Mouse (Mus musculus) cerebellum, adult 11 months (tissue): ENCODE data around the gene Cyb5rl.

ENCODE experiments used
- DNase-seq: peaks from one replicate; pipeline ENCODE4 v3.0.0; 2022

The Cyb5rl gene

DNA sequence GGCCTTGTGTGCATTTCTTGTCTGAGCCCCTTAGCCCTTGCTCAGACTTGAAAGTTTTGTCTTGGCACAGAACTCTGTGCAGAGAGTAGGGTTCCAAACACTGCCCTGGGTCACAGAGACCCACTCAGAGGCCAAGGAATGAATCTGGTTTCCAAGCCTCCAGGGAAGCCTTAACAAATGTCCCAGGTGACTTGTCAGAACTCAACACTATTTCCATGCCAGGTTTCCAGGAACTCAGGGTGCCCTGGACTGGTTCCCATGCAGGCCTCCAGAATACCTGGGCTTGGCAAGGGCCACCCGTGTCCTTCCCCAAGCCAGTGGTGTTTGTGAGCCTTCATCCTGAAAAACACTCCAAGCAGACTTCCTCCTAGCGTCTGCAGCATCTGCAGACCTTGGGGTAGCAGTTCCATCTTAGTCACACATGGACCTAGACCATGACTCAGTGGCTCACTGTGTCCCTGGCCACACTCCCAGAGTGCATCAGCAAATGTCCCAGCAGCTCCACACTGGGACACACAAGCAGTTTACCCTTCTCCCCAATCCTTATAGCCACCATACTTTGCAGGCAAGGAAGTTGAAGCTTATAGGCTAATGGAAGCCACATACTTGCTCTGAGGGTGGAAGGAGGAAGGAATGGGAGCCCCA, 51.1 kb downstream of the Cyb5rl start:
- DNase-seq, result no peak

DNA sequence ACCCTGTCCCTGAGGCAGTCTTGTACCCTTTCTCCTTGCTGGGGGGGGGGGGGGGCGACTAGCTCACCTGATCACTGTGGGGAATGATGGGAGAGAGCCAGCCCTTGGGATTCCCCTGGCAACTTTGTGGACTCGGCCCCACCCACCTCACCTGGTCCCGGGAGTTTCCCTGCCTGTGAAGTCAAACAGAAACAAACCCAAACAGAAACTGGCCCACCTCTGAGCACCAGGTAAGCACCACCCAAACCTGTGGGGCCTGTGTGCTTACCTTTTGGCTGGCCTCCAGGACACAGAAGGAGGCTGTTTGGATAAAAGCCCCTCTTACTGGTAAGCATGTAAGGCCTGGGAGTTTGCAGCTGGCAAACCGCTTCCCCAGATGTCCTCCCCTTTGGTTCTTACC, 52.3 kb downstream of the Cyb5rl start:
- no peak for DNase-seq

DNA sequence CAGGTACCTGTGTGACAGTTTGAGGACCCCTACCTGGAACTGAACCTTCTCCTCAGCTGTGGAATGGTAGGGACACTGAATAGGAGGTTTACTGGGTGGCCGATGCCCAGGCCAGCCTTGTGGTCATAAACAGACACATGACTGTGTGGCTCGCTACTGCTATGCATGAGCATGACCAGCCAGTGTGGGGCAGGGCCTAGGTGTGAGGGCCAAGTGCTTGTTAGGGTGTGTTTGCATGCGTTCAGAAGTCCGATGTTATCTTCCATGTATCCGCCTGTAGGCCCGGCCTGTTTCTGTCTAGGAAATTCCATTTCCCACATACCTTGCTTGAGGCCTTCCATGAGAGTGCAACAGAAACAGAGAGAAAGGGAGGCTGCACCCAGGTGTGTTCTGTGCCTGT, 53.9 kb downstream of the Cyb5rl start:
- no peak for DNase-seq

DNA sequence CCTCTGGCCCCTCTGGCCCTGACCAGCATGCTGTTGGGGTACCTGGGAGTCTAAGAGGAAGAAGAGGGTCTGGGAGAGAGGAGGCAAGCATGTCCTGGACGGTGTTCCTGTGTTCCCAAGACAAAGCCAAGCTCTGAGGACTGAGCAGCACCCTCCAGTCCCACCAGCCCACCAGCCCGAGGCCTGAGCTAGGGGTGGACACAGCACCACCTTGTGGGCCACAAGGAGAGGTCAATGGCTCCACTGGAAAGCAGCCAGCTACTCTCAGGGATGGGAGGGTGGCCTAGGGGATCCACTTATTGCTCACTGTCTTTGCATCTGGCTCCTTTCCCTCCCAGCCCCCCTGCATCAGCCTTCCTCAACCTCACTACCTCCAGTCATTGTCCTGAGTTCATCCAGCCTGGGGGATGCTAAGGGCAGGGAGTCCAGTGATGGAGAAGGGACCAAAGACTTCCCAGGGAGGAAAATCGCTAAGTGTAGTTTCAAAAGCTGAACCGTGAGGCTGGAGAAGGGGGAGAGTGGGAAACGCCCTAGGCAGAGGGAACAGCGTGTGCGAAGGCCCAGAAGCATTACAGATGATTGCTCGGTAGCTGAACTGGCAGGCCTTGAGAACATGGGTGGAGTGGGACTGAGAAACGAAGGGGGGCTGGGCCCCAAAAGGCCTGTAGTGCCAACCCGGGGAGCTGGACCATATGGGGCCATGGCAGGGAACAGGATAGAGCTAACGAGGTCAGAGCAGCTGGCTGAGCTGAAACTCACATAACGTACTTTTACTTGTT, 54.6 kb downstream of the Cyb5rl start:
- DNase-seq, result peak; percentile 8

DNA sequence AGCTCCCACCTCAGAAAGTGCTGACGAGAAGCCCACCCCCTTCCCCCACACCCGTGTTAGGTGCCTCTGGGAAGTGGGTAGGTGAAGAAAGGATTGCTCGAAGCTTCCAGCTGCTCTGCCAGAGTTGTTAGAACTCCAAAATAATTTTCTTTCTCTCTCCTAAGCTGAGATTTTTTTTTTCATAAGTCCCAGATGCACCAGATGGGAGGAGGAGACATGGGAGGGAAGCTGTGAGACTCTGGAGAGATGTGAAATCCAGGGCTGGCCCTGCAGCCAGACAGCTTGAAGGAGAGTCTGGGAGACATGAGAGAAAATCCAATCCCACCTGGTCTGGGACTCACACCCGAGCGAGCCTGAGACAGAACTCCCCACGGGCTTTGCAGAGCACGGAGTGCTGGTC, 57.6 kb downstream of the Cyb5rl start:
- DNase-seq, result no peak

DNA sequence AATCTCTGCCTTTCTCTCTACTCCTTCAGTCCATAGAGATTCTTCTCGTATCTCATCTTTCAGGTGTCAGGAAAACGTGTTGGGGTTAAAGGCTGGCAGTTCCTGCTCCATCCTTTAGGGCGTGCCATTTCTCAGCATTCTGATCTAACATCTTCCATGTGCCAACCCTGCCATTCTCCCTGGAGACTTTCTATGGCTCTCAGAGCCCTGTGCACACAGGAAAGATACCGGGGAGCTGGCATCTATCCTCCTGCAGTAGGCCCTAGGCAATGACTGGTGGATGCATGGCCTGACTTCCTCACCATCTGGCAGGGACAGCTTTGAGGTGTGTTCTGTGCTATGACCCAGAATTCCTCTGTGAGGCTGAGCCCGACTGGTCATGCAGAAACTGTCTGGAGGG, 58.3 kb downstream of the Cyb5rl start:
- DNase-seq, result peak; percentile 10

DNA sequence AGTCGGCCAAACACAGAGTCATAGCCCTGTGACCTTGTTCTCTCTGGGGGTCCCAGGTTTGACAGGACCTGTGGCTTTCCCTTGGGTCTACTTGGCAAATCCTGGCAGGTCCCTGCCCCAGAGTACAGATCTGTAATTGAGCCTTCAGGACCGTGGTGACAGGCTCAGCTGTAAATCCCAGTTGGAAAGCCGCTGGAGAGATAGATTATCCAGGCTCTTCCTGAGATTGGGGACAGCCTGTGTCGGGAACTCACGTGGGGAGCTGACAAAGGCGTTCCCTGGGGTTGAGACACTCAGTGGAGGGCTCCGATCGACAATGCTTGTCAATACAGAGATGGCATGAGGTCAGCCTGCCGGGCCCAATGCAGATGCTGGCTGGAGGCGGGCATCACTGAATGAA, 59.6 kb downstream of the Cyb5rl start:
- no peak for DNase-seq

DNA sequence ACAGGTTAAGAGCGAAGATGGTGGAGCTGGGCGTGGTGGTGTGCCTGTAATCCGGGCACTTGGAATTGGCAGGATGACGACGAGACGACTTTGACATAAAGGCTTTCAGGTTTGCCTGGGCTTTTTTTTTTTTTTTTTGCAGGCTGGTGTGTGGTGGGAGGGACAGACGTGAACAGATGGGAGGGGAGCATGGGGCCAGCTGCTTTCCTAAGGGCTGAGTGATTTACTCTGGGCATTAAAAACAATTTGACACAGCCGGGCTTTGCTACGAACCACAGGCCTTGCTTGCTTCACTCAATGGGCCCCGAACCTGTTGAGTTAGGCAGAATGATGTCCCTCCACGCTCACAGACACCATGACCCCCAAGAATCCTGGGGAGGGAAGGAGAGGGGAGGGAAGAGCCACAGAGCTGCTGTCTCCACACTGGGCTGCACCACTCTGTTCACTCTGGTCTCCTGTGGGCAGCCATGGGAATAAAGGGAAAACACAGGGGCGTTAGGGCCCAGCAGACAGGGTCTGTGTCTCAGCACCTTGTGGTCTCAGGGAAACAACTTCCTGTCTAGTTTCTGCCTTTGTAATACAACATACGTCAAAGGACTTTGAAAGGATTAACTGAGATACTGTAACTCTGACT, 60.2 kb downstream of the Cyb5rl start:
- DNase-seq, result no peak

DNA sequence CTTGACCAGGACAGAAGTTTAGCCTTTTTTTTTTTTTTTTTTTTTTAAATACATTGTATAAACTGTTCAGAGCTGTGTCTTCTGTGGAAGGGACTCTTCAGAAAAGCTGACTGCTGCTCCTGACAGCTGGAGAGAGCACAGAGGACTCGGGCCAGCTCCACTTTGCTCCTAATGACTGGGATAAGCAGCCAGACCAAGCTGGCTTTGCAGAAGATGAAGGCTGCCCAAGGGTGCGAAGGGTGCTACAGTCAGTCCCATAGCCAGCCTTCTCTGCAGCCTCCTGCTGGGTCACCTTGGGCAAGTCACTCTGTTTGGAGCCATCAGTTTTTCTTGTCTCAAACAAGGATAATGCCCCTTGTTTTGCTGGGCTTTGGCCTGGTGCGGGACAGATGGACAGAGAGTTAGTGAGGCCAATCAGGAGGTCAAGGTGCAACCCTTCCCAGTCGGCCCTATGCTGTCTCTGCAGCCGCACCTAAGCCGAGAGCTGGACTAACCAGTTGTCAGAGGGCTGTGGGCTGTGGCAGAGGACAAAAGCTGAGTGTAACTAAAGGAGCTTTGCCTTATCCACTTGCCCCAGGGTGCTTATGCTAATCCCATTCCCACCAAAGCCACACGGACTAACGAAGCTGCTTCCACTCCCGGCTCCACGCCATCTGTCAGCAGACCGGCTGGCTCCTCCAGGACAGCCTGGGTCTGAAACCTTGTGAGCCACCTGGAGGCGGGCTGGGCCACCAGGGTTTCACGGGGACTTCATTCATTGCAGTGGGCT, 61.3 kb downstream of the Cyb5rl start:
- peak; percentile 34 for DNase-seq

DNA sequence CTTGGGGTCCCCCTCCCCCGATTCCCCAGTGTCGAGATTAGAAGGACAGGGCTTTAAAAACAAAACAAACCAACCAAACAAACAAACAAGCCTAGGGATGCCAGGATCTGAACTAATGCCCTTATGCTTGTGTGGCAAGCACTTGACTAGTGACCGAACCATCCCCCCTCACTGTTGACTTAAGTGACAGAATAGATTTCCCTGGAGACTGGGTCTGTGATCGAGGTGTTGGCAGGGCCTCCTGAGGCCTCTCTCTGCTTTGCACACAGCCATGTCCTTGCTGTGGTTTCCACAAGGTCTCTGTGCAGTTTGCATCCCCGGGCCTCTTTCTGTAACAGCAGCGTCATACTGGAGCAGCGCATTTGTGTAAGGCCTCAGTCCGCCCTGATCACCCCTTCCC, 62.6 kb downstream of the Cyb5rl start:
- no peak for DNase-seq

DNA sequence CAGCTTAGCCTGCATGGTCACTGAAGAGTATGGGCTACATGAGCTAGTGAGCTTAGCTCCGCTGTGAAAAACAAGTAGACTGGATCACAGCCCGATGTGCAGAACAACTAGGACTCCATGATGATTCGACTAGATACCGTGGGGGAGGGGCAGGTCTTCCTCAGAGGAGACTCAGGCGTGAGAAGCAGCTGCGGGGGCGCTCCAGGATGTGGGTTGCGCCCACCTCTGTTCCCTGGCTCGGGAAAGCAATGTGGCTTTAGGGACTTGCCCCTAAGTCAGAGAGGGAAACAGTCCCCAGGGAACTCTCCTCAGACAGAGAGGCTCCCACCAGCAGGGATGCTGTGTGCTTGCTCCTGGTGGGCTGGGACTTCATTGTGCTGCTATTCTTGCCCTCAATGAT, 63.7 kb downstream of the Cyb5rl start:
- no peak for DNase-seq

DNA sequence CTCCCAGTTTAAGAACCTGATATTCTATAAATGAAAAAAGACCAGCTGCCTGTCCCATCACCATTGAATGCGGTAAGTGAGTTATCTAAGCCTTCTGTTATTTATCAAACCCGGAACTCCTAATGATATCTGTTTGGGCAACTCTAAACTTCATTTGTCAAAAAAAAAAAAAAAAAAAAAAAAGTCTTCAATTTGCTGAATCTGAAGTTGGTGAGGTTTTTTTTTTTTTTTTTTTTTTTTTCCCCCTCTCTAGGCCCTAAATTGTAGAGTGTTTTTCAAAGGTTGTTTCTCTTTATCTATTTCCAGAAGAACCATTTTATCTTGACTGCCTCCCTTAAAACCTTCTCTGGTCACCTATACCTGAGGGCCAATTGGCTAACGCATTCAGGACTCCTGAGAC, 68.1 kb downstream of the Cyb5rl start:
- no peak for DNase-seq

DNA sequence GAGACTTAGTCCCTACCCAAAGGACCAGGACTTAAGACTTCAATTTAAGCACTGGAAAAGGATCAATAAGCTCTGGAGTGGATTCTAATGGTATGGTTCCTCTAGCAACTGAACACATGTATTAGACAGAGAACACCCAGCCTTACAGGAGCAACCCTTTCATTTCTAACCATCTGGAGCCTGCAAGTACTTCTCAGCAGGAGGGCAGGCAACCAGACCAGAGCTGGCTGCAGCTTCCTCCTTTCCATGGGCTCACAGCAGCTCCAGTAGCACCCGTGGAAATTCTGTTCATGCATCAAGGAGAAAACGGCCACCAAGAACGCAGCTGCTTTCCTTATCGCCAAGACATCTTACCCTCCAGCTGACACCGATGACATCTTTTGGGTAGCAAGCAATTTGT, 68.9 kb downstream of the Cyb5rl start:
- DNase-seq, result no peak

DNA sequence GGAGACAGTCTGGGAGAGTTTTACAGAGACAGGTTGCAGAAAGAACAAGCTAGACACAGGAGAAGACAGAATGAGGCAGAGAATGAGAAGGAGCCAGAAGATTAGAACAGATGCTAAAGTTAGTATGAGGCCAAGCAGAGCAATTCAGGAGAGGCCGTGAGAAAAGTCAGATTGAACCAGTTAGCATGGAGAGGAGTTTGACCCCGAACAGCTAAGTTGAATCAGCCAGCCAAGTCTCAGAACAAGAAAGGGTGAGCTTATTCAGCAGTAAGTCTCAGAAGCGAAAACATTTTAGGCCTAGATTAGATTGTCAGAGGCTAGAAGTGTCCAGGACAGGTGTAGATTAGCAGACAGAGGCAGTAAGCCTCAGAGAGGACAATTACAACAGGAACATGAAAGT, 69.7 kb downstream of the Cyb5rl start:
- no peak for DNase-seq
